Mouse (Mus musculus) liver, adult 2 months (tissue): ENCODE measurements at regions not wholly inside any gene's neighbourhood (a gene's known extent, or its start where the extent isn't known, plus 50 kb on each side); places are given as distances from the start of the nearest gene placed in this dataset.

ENCODE experiments used
- CTCF ChIP-seq: fragments of 200-500 bp; IDR thresholded peaks from 2 replicates; pipeline ENCODE4 v1.5.1; 2011; ENCODE audit warnings: low read depth, low read length, control low read depth
- POLR2A ChIP-seq: fragments of 200-500 bp; IDR thresholded peaks from 2 replicates; pipeline ENCODE4 v1.6.1; 2011; ENCODE audit warnings: low read length, control low read depth; ENCODE audit not compliant: insufficient read depth; ENCODE audit errors: extremely low read depth

DNA sequence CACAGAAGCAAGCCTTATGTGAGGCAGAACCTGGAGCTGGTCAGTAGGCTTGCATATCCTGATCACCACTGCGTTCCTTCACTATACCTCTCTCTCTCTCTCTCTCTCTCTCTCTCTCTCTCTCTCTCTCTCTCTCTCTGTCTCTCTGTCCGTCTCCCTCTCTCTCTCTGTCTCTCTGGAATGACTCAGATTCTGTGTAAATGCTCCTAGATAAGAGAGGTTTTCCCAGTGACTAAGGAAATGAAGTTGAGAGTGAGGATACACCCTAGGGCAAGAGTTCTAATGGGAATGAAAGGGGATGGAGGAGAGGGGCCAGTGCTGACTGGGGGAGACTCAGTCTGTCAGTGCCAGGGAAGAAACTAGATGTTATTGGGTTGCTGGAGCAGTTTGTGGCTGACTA, 91.6 kb upstream of the Fam3c start:
- TF ChIP-seq CTCF (no peak), POLR2A (no peak)
